Mouse (Mus musculus) 3134 (cell line): ENCODE results near the gene D630039A03Rik.
"Not testable (repeated sequence)": the region's sequence is repeated elsewhere in the genome, so short reads cannot be mapped to it uniquely, and the experiment has no call there.

Experiments
- DNase-seq: peaks from one replicate; pipeline ENCODE4 v3.0.0-alpha.2; 2011; ENCODE audit warnings: low spot score; ENCODE audit not compliant: insufficient read length; ENCODE audit errors: extremely low read depth

The D630039A03Rik gene

GRCm38 (mm10) chr4:57889773-57890172 lies 26.3 kb downstream of the D630039A03Rik start:
- DNase-seq, result no peak

- DNase-seq, result not testable (repeated sequence)
Observed at GRCm38 (mm10) chr4:57888978-57889377, 27.1 kb downstream of the D630039A03Rik start.

- no peak for DNase-seq
Observed at GRCm38 (mm10) chr4:57888246-57888645, 27.9 kb downstream of the D630039A03Rik start.

DNA sequence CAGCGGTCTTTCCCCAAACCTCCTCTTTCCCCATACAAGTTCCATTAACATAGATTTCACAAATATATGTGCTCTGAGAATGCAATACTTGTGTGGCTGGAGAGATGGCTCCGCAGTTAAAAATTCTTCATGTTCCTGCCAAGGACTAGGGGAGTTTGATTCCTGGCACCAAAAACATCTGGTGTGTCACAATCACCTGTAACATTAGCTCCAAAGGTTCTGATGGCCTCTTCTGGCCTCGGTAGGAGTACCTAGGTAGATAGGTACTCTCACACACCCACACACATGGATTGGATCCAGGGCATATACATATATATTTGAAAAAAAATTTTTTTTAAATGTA lies 29.2 kb downstream of the D630039A03Rik start:
- no peak for DNase-seq

DNA sequence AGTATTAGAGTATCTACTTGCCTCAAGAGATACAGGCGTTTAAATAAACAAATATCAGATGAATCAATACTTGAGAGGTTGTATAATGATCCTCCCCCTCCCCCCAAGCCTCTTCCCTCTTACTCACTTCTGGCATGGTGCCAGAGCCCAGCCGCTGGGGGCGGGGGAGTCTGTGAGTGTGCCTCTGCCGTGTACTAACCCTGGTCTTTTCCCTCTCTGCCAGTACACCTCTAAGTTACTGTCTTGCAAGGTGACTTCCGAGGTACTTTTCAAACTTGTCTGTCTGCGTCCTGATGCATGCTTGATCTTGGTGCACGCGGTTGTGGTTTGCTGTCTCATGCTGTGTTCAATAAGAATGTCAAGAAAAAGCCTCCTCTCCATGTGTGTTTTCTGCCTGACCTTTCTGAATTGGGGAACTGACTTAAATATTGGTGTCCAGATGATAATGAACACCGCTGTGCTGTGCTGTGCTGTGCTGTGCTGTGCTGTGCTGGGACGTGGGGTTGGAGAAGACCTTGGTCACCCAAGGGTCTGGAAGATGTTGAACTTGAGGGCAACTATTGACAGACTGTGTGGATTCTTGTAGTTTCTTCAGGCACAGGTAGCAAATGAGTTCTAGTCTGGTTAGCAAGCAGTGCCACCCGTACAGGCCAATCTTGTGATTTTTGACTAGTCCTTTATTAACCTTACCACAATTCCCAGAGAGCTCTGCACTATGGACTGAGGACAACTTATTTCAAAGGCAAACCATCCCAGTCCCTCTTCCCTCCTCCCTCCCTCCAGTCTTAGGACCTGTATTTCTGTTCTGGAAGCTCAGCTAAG lies 29.8 kb downstream of the D630039A03Rik start:
- no peak for DNase-seq

DNA sequence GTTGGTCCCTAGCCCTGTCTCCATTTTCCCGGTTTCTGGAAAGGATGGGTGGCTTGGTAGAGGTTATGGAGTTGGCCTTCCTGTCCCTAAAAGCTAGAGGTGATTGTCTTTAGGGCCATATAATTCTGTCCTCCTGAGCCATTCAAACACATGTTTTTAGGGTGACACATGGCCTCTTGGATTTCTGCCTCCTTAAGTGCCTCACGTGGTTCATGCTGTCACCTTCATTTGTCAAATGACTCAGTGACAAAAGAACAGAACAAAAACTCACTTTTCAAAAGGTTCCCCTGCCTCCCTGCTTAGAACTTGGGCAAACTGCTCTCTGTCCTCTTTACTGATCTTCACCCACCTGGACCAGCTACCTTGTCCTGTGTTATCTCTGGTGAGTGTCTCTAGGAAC lies 30.9 kb downstream of the D630039A03Rik start:
- no peak for DNase-seq

- no peak for DNase-seq
Observed at GRCm38 (mm10) chr4:57884511-57884910, 31.6 kb downstream of the D630039A03Rik start.

- DNase-seq, result no peak
Observed at GRCm38 (mm10) chr4:57883520-57884421, 32.3 kb downstream of the D630039A03Rik start.

GRCm38 (mm10) chr4:57879804-57880357 lies 36.2 kb downstream of the D630039A03Rik start:
- no peak for DNase-seq

GRCm38 (mm10) chr4:57879137-57879536 lies 37.0 kb downstream of the D630039A03Rik start:
- DNase-seq, result no peak

- no peak for DNase-seq
Observed at GRCm38 (mm10) chr4:57867454-57867853, 48.6 kb downstream of the D630039A03Rik start.

- no peak for DNase-seq
Observed at GRCm38 (mm10) chr4:57866990-57867389, 49.1 kb downstream of the D630039A03Rik start.

DNA sequence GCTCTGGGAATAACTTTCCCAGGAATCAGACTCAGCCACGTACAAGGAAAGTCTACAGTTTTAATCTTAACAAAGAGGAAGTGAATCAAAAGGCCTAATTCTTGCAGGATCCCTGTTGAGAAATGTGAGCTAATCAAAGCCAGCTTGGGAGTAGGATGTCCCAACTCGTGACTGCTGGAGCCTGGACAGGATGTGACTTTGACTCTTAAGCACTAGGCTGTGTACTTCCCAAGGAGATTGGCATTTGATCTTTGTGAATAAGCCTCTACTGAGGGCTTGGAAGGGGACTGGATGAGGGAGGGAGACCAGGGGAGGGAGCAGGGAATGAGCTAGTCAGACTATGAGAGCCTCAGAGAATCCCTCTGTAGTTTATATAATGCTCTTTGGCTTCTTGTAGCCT lies 50.0 kb downstream of the D630039A03Rik start:
- no peak for DNase-seq

- no peak for DNase-seq
Observed at GRCm38 (mm10) chr4:57862269-57862986, 53.7 kb downstream of the D630039A03Rik start.

DNA sequence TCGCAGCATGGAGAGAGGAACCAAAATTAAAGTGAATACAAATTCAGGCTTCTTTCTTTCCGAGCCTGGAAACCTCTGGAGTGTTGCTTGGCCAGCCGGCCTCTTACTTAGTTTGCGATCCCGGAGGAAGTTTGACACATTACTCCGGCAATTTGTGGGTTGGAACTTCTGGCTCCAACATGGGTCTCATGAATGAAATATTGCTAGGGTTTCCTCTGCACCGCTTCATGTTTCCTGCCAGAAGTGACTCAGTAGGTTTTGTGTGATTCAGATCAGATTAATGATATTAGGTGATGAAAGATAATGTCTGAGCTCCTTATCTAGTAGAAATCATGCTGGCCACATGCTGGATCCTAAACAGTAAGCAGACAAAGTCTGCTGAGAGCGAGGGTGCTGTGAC lies 54.2 kb downstream of the D630039A03Rik start:
- DNase-seq, result no peak

DNA sequence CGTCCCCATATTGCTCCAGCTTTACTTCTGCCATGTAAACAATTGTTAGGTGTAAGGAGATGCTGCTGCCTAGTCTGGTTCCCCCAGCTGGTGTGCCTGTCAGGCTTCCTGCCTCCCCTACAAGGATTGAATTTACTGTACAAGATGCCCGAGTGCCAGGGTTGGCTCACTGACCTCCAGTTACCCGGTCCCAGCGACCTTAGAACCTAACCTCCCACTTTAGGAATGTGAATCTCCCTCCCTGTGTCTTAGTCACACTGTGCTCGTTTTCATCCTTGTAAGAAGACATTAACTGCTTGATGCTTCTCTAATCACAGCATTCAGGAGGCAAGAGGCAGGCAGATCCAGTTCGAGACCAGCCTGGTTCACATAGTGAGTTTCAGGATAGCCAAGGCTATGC lies 54.9 kb downstream of the D630039A03Rik start:
- DNase-seq, result peak; percentile 47

- peak; percentile 83 for DNase-seq
Observed at GRCm38 (mm10) chr4:57860204-57860611, 55.9 kb downstream of the D630039A03Rik start.
